Mouse (Mus musculus): ENCODE results near the gene Ccdc177.

The Ccdc177 gene

DNA sequence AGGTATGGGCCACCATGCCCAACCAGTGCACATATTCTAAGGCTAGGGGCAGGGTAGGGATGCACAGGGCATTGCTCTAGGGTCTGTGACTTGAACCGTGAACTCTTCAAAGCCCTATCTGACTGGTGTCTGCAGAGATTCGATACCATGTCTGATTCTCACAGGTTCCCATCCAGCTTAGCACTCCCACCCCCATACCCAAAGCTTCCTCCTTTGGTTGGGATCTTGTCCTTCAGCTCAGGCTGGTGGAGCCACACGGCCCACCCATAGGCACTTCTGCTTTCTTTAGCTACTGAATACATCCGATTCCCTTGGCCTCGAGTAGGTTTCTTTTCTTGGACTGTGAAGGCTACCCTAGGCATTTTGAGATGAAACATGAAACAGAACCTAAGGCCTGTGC lies 24.5 kb upstream of the Ccdc177 start:
- no peak for DNase-seq (ENCODE audit: low spot score)

DNA sequence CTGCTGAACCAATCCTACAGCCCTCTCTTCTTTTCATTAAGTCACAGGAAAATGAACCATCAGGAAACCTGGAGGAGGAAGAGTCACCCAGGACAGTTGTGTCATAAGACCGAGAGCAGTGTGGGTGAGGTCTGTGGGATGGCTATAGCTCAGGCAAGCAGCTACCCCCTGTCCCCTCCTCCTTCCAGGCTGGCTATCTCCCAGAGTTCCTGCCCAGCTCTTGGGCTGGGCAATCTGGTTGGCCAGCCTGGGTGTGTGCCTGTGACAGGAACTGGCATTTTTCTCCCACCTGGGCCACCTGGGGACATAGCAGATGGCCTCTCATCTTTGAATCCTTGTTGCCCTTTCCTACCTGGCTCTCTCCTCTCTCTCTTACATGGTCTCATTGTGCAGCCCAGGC lies 23.4 kb upstream of the Ccdc177 start:
- no peak for DNase-seq (ENCODE audit: low spot score)

DNA sequence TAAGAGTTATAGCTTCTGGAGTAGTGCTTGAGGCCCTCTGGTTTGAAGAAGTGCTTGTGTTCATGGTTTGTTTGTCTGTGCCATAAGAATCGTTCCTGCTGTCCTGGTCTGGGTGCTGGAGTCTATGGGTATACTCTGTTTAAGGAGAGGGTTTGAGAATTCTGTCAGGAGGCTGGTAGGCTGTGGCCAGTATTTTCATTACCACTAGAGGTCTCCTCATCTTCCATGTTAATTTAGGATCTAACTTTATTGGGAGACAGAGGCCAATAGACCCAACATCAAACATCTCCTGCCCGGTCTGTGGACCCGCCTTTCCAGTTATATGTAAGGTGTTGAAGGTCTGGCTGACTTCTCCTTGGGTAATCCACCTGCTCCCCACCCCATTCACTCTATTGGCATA lies 22.4 kb upstream of the Ccdc177 start:
- no peak for DNase-seq (ENCODE audit: low spot score)

DNA sequence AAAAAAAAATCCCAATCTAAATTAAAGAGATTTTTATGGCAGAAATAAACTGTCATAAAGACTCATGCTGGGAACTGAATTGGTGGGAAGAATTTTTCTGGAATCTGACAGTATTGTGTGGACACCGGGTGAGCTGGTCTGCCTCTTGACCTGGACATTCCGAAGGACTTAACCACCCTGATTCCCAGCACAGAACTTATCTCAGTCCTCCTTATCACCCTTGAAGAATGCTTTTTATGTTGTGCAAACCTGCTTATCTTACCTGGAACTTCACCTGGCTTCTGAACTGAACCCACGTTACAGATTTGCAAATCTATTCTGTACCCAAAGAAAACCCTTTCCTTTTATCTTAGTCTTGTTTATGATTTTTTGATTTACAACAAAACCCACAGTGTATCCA lies 21.7 kb upstream of the Ccdc177 start:
- DNase-seq (ENCODE audit: low spot score) = no peak

DNA sequence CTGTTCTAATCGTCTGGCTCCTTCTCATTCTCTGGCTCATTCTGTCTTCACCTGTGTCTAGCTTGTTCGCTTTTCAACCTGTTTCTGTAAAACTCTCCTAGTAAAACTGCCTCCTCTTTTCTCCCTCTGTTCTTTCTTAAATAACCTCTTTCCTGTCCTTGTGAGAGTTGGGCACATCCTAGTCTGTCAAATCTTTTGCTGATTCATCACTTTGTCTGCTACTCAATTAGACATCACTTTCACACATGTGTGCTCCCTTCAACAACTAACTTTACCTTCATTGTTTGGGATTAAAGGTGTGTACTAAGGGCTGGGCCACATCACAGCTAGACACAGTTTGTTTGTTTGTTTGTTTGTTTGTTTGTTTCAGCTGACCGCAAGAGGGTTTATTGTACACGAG lies 19.3 kb upstream of the Ccdc177 start:
- no peak for DNase-seq (ENCODE audit: low spot score)

DNA sequence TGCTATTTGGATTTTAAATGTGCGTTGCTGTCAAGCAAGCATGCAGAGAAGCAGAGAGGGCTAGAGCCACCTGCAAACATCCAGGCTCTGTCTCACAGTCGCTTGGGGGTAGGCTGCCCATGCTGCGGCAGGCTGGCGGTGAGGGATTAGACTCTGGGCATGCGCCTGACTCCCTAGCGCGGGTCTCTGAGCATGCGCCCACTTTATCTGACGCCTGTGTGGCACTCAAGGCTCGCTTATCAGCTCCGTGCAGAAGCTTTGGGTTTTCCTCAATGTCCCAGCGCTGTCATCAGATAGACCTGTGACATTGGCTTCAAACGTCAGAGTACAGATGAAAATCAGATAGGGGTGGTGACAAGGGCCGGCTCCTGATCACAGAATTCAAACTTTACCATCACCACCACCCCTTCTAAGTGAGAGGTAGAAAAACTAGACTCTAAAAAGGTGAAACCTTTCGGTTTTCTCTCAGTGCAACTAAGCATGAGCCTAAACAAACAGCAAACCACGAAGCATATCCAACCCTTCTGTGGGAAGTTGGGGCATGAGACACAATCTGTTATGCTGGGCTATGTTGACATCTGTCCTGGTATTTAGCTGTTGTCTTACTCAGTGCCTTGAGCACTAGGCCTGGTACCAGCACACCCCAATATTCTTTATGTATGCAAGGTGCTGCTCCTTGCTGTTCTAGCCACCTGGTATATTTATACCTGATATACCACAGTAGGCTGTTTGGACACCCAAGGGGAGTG lies 17.9 kb upstream of the Ccdc177 start:
- peak; percentile 22 for DNase-seq (ENCODE audit: low spot score)

DNA sequence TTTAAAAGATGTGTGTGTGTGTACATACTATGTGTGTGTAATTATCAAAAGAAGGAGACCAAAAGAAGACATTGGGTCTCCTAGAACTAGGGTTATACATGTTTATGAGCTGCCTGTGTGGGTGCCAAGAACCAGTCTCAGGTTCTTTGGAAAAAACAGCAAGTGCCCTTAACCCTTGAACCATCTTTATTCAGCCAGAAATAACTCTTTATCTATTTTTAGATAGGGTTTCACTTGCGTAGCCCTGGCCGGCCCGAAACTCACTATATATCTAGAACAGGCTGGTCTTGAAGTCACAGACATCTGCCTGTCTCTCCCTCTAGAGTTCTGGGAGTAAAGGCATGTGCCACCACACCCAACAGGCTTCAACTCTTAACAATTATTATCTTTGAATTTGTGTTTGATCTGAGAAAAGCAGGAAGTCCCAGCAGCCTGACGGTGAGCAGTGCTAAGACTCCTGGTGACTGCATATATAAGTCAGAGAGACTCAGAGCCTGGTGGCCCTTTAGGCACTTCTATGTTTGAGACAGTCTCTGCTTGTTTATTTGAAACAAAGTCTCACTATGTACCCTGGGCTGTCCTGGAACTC lies 15.7 kb upstream of the Ccdc177 start:
- no peak for DNase-seq (ENCODE audit: low spot score)

DNA sequence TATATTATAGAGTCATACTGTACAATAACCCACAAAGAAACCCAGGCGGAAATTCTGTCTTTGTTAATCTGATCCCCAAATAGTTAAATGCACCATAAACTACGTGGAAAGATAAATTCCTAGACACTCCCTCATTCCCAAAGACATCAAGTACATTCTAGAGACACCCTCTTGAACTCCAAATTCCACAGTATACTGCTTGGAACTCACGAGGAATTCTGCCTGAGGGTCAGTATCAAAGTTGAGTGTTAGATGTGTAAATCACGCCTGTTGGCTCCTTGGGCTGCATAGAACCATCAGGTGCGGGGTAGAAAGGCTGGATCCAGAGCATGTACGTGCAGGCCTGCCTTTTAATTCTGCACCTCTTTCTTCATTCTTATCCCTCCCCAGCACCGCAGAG lies 14.3 kb upstream of the Ccdc177 start:
- DNase-seq (ENCODE audit: low spot score) = no peak

DNA sequence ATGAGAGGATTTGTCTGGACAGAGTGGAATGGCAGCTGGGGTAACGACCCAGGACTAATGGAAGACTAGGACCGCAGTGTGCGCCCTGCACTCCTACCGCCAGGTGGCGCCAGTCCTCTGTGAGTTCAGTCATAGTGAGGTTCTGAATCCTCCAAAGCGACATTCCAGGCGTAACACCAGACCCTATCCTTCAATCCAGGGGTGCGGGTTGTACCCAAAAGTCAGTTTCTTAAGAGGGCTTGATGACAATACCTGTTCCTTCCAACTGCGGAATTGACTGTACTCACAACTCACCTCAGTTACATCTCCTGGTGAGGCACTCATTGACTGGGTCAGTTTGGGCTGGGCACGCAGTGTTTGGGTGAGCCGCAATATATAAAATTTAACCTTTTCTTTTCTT lies 9.2 kb upstream of the Ccdc177 start:
- peak; percentile 98 for DNase-seq (ENCODE audit: low spot score)

DNA sequence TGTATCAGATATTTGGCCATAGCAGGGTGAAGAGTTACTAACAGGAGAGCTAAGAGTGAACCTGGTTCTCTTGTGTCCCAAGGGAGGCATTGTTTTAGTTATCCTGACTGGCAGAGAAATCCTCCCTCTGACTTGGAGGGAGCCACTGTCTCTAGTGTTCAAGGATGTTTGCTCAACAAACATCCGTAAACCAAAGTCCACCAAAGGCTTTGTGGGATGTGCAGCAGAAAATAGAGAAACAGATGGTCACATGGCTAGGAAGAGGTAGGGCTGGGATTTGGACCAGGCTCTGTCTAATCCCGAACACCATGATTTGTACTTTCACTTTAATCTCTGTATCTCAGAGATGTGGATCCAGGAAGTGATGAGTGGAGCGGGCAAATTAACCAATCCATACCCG lies 3.6 kb upstream of the Ccdc177 start:
- DNase-seq (ENCODE audit: low spot score) = no peak

DNA sequence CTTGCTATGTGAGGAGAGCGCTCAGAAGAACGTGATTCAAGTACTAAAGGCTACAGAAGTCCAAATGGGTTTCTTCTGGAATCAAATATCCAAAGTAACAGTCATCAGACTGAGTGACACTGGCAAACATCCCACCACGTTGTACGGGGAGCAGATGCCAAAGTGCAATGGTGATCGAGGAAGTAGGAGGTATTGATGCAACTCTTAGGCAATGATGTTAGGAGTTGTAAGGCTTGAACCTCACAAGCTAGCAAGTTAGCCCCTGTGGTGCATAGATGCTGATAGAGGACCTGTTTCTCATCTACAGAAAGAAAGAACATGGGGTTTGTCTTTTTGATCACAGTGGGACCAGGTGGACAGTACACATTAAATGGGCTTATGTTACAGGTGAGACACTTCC lies 2.5 kb upstream of the Ccdc177 start:
- DNase-seq (ENCODE audit: low spot score) = no peak

DNA sequence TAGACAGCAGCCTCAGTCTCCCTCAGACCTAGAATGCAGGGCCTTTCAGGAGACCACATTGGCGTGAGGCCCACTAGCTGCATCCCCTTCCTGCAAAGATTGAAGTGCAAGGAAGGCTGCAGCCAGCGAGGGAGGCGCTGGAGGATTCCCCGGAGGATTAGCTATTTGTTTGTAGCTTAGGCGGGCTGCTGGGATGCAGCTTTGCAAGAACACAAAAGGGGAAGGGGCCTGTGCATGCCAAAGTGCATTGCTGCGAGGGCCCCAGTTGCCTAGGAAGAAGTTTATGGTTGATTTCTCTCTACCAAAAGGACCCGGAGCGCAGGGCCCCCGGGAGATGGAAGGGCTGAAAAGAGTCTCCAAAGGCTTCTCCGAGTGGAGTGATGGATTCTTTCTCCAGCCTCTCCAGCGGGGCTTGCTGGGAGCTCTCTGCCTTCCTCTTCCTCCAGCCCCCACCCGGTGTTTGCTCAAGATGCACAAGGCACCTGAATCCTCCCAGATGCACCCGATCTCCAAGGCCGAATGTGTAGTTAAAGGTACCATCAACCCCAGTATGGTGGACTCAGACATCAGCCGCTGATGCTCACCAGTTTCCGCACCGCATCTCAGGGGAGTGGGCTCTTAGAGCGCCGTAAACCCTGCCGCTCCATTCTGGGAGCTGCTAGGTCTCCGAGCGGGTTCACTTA lies 633 bp downstream of the Ccdc177 start:
- peak; percentile 71 for DNase-seq (ENCODE audit: low spot score)

DNA sequence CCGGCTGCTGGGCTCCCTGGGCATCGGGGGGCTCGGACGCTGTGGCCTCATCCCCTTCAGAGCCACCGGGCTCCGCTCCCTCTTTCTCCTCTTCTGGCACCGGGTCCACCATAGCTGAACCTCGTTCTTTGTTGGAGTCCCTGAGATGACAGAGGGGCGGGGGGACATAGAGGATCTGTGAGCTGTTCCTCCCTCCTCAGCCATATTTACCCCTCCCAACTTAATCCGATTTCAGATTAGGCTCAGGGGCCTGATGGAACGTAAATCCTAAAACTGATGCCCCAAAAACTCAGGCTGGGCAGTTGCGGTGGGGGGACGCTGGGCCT lies 1.1 kb downstream of the Ccdc177 start:
- no peak for DNase-seq (ENCODE audit: low spot score)

DNA sequence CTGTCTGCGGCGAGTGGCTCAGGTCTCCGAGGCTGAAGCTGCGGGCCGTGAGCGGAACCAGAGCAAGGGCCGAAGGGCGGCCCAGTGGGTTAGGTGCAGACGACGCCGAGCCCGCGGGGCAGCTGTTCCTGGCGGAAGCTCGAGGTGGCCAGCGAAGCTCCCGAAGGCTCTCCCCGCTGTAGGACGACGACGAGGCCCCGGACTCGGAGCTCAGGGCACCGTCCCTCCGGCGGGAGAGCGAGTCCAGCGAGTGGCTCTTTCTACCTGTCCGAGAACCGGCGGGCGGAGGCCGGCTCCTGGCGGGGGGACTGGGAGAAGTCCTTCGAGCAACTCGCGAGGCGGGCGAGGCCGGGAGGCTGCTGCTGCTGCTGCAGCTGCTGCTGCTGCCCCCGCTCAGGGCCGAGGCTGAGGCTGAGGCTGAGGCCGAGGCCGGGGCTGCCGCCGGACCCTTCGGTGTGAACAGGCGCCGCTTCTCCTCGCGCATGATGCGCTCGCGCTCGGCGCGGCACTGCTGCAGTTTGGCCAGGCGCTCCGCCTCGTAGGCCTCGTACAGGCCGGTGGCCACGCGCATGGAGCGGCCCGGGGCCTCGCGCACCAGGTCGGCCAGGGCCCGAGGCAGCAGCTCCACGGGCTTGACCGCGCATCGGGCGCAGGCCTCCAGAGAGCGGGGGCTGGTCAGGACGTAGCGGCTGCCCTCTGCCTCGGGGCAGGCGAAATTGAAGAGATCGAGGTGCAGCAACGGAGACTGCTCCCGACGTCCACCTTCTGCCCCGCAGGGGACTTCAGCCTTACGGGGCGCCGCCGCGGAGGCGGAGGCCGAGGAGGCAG lies 1.7 kb downstream of the Ccdc177 start:
- peak; percentile 48 for DNase-seq (ENCODE audit: low spot score)

DNA sequence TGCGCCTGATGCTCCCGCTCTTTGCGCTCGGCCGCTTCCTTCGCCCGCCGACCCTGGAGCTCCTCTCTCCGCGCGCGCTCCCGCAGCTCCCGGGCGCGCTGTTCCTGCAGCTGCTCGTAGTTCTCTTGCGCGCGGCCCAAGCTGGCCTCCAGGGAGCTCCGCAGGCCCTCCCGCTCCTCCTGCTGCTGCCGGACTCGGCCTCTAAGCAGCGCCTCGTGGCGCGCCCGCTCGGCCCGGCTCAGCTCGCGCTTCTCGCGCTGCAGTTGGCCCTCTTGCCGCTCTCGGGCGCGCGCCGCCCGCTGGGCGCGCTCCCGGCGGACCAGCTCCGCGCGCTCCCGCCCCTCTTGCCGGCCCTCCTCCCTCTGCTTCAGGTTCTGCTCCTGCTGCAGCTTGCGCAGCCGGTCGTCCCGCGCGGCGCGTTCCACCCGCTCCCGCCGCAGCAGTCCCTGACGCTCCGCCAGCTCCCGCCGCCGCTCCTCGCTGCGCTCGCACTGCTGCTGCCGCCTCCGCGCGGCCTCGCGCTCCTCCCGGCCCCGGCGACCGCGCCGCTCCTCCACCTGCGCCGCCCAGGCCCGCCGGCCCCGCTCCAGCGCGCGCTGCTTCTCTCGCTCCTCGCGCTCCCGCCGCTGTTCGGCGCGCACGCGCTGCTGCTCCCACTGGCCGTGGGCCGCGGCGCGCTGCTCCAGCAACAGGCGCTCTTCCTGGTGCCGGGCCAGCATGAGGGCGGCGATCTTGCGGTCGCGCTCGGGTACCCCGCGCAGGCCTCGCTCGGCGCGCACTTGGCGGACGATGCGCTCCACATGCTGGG lies 2.5 kb downstream of the Ccdc177 start:
- DNase-seq (ENCODE audit: low spot score) = peak; percentile 74

DNA sequence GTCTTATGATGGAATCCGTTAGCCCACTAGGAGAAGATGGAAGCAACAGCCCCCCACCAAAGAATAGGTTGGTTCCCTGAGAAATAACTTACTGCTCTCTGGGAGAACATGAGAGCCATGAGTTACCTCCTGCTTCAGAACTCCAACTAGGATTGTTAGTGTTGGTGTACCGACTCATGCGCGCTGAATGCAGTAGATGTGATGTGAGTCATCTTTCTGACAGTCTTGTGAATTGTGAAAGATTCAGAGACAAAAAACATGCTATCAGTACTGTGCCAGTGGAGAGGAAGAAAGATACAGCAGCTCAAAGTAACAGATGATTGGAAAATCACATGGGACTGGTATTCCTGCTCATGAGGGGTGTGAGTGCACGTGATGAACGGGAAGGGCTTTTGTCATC lies 8.9 kb downstream of the Ccdc177 start:
- no peak for DNase-seq (ENCODE audit: low spot score)

DNA sequence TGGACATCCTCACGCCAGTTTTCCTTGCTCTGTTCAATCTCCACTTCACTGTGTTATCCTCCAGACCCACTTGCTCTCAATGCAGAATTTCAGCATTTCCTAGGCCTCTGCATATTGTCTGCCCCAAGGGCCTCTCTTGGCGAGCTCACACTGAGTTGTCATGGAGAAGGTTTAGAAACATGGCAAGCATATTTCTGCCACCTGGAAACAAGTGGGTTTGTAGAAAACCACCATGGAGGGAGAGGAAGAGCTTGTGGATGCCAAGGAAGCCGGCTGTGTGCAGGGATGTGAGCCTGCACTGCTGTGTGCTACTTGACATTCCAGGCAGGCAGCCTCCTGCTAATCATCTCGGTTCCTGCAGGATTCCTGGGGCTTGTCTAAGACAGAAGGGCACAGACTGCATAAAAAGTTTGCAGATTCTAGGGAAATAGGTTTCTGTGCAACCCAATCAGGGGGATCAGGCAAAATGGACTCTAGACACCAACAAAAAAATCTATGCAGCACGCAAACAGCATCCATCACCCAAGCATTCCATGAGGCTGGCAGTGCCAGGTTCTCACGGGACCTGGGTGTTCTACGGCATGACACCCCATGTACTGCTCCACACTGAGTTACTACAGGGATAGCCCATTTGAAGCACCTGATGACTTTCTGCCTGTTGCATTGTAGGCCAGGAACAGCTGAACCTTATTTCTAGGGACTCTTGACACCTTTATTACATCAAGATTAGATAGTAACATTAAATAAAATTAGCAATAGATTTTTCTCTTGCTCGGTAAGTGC lies 14.3 kb downstream of the Ccdc177 start:
- no peak for DNase-seq (ENCODE audit: low spot score)

DNA sequence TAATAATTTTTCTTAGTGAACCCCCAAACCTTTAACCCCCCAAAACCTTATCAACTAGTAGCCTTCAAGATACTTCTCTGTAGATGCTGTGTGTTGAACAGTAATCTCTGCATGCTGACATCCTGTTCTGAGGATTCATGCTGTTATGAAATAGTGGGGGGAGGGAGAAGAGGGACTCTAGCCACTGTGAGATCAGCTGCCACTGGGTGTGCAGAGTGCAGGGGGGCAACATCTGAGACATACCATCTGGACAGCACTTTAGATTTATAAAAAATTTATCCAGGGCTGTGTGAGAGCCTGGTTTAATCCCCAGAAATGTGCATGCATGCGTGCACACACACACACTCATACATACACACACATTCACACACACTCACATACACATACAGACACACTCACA lies 15.9 kb downstream of the Ccdc177 start:
- no peak for DNase-seq (ENCODE audit: low spot score)

DNA sequence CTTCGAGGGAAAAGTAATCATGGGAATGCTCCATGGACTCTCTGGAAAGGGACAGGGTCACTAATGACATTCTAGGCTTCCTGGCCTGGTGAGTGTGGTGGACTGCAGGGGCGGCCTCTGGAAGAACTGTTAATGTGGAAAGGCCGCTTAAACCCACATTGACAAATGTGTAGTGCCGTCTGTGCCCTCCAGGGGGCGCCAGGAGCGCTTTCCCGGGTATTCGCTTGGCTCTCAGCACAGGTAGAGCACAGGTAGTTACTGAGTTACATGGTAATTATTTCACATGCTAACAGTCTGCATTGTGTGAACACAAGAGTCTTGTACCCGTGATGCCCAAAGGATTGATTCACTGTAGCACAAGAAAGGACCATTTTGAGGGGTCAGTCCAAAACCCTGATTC lies 21.0 kb downstream of the Ccdc177 start:
- DNase-seq (ENCODE audit: low spot score) = no peak

DNA sequence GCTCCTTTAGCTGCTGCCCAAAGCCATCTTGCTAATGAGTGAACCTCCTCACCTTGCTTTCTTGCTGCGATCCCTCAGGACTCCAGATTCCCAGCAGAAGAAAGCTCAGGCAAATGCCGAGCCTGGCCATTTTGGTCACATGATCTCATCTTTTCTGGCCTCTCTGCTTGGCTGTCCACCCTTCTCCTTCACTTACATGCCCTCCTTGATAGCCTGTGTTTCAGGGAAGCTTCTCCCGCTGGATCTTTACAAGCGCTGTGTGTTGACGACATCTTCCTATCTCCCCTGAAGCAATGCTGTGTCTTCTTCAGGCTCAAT lies 23.2 kb downstream of the Ccdc177 start:
- no peak for DNase-seq (ENCODE audit: low spot score)
